Mouse (Mus musculus) hindbrain, embryonic 16.5 days (tissue): ENCODE results near the gene Mlph. TPM values are rescaled to one million over a fixed set of nuclear protein-coding genes. Genes with fewer than 3 reads are reported as not detected.
A peak's percentile ranks its signal among the peaks of the same experiment; 100 is the strongest.

Experiments used
- ATAC-seq: fragments of 200-750 bp; cut with Nextera tagmentation; 2 replicates; pipeline ENCODE4 v1.8.0; 2017; ENCODE audit warnings: moderate TSS enrichment, moderate library complexity
- H3K27ac ChIP-seq: fragments of 300-500 bp; sonication (generic); 2 replicates; pipeline ENCODE4 v1.5.1; 2014; ENCODE audit warnings: low read depth, mild to moderate bottlenecking, control low read depth, low read length, moderate library complexity
- H3K27me3 ChIP-seq: fragments of 300-500 bp; sonication (generic); replicated peaks from 2 replicates; pipeline ENCODE4 v1.6.1; 2014; ENCODE audit warnings: low read length; ENCODE audit not compliant: control insufficient read depth, insufficient read depth
- H3K36me3 ChIP-seq: fragments of 300-500 bp; sonication (generic); 2 replicates; pipeline ENCODE4 v1.6.1; 2014; ENCODE audit warnings: mild to moderate bottlenecking, low read length, moderate library complexity, mixed read lengths; ENCODE audit not compliant: control insufficient read depth, insufficient read depth
- H3K4me1 ChIP-seq: fragments of 300-500 bp; sonication (generic); 2 replicates; pipeline ENCODE4 v1.6.1; 2014; ENCODE audit warnings: low read depth, low read length; ENCODE audit not compliant: control insufficient read depth, insufficient read depth
- H3K4me2 ChIP-seq: fragments of 300-500 bp; sonication (generic); 2 replicates; pipeline ENCODE4 v1.6.1; 2014; ENCODE audit warnings: mild to moderate bottlenecking, low read length, control low read depth, moderate library complexity
- H3K4me3 ChIP-seq: fragments of 300-500 bp; sonication (generic); 2 replicates; pipeline ENCODE4 v1.5.1; 2014; ENCODE audit warnings: mild to moderate bottlenecking, low read length, control low read depth, moderate library complexity
- H3K9ac ChIP-seq: fragments of 300-500 bp; sonication (generic); 2 replicates; pipeline ENCODE4 v1.6.1; 2014; ENCODE audit warnings: low read depth, mild to moderate bottlenecking, control low read depth, low read length, moderate library complexity
- H3K9me3 ChIP-seq: fragments of 300-500 bp; sonication (generic); 2 replicates; pipeline ENCODE4 v1.6.1; 2014; ENCODE audit warnings: mild to moderate bottlenecking, low read length, moderate library complexity; ENCODE audit not compliant: control insufficient read depth
- WGBS: fragments of 180-500 bp; shearing (Covaris S2); extraction: QIAGEN DNeasy Blood & Tissue Kit; methylation state at CpG from one replicate; pipeline ENCODE4 v1.1.7; 2014; 5-methylcytosine and 5-hydroxymethylcytosine counted together
- polyA plus RNA-seq: library from polyadenylated mRNA; unstranded; fragments of >200 nt; fragmentation: Nextera tagmentation; extraction: Ambion mirVana; gene quantifications from 2 replicates; pipeline ENCODE4 v1.2.1, GENCODE M21; 2015

Mlph gene
- polyA plus RNA-seq, 1 experiment from 2014 or later: 0.18 TPM

- Histone ChIP-seq H3K27me3 (no peaks in the 10 kb centered on the region), H3K27ac (no peak overlapping the region), H3K4me2 (no peak overlapping the region), H3K4me1 (peaks cover 2% of the 10 kb centered on the region), H3K36me3 (no peaks in the 10 kb centered on the region), H3K4me3 (no peak overlapping the region), H3K9me3 (no peaks in the 10 kb centered on the region), H3K9ac (no peak overlapping the region)
- WGBS: 85% methylated on average over 4 of the region's 4 CpGs
- ATAC-seq: no peak
These were observed 18.6 kb upstream of the Mlph start for GRCm38 (mm10) chr1:90896281-90896680.

DNA sequence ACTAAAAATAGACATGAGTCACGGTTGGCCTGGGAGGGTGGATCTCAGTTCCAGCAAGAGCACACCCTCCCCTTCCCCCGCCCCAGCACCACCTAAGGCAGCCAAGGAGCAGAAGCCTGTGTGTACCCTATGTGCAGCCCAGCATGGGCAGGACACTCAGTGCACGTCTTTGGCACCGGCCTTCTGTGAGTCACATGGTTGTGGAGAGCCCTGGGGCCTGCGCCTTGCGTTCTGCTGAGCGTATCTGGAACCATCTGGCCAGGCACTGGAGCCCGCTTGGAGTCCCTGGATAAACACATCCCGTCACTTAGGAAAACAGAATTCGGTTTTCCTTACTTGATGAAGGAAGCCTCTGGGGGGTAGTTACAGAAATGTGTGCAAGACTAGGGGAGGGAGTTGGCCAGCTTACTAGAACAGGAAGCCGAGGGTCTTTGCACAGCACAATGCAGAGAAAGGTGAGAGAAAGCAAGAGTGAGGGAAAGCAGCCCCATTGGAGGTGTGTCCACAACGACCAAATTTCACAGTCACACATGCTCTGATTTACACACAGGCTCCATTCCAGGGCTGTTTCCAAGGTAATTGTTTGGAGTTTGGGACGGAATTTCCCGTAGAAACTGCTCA lies 18.0 kb upstream of the Mlph start:
- peak; percentile 93 for ATAC-seq
- Histone ChIP-seq H3K4me1 (peaks cover 2% of the 10 kb centered on the region), H3K9ac (no peak overlapping the region), H3K27me3 (no peaks in the 10 kb centered on the region), H3K27ac (peak overlapping the region; percentile 4; the same call in 1 of the 2 replicates), H3K9me3 (no peaks in the 10 kb centered on the region), H3K4me3 (no peak overlapping the region), H3K4me2 (no peak overlapping the region), H3K36me3 (no peaks in the 10 kb centered on the region)
- WGBS: 39% methylated on average over 14 of the region's 14 CpGs

GRCm38 (mm10) chr1:90898012-90898411 lies 16.9 kb upstream of the Mlph start:
- Histone ChIP-seq H3K27ac (no peak overlapping the region), H3K36me3 (no peaks in the 10 kb centered on the region), H3K4me2 (no peak overlapping the region), H3K9me3 (no peaks in the 10 kb centered on the region), H3K4me1 (peaks cover 2% of the 10 kb centered on the region), H3K4me3 (no peak overlapping the region), H3K9ac (no peak overlapping the region), H3K27me3 (no peaks in the 10 kb centered on the region)
- WGBS: 65% methylated on average over 1 of the region's 1 CpGs
- ATAC-seq: no peak

GRCm38 (mm10) chr1:90899816-90900215 lies 15.1 kb upstream of the Mlph start:
- ATAC-seq: no peak
- no peaks in the 10 kb centered on the region for H3K36me3 ChIP-seq
- no peak overlapping the region for H3K9ac ChIP-seq
- WGBS: 86% methylated on average over 5 of the region's 5 CpGs
- no peak overlapping the region for H3K4me3 ChIP-seq
- no peak overlapping the region for H3K27ac ChIP-seq
- no peaks in the 10 kb centered on the region for H3K27me3 ChIP-seq
- no peaks in the 10 kb centered on the region for H3K9me3 ChIP-seq
- H3K4me1 ChIP-seq: peaks cover 5% of the 10 kb centered on the region
- no peak overlapping the region for H3K4me2 ChIP-seq

- H3K4me3 ChIP-seq: no peak overlapping the region
- H3K4me2 ChIP-seq: no peak overlapping the region
- no peak overlapping the region for H3K27ac ChIP-seq
- H3K9ac ChIP-seq: no peak overlapping the region
- H3K36me3 ChIP-seq: no peaks in the 10 kb centered on the region
- WGBS: 90% methylated on average over 6 of the region's 6 CpGs
- no peak for ATAC-seq
- H3K9me3 ChIP-seq: no peaks in the 10 kb centered on the region
- H3K27me3 ChIP-seq: no peaks in the 10 kb centered on the region
- H3K4me1 ChIP-seq: peaks cover 5% of the 10 kb centered on the region
These were observed 14.5 kb upstream of the Mlph start for GRCm38 (mm10) chr1:90900406-90900805.

GRCm38 (mm10) chr1:90901246-90901645 lies 13.6 kb upstream of the Mlph start:
- H3K27me3 ChIP-seq: no peaks in the 10 kb centered on the region
- no peak overlapping the region for H3K9ac ChIP-seq
- H3K9me3 ChIP-seq: no peaks in the 10 kb centered on the region
- no peaks in the 10 kb centered on the region for H3K36me3 ChIP-seq
- WGBS: 53% methylated on average over 4 of the region's 4 CpGs
- no peak for ATAC-seq
- no peak overlapping the region for H3K4me3 ChIP-seq
- H3K4me2 ChIP-seq: no peak overlapping the region
- no peak overlapping the region for H3K27ac ChIP-seq
- peaks cover 5% of the 10 kb centered on the region for H3K4me1 ChIP-seq

DNA sequence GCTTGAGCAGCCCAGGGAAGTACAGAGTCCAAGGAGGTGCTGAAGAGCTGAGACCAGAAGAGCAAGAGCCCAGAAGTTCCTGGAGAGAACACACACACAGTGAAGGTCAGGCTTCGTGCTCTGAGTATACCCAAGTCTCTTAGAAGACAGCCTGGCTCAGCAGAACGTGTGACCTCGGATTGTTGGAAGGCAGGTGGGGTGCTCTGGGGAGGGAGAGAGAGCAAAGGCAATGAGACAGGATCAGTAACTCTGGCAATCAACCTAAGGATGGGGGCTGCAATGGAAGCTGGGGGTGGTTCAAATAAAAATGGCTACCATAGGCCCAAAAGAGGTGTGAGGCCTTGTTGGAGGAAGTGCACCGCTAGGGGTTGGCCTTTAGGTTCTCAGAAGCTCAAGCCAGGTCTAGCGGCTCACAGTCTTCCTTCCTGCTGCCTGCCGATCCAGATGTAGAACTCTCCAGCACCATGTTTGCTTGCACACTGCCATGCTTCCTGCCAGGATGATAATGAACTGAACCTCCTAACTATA lies 13.1 kb upstream of the Mlph start:
- Histone ChIP-seq H3K27ac (no peak overlapping the region), H3K9me3 (no peaks in the 10 kb centered on the region), H3K9ac (no peak overlapping the region), H3K27me3 (no peaks in the 10 kb centered on the region), H3K36me3 (no peaks in the 10 kb centered on the region), H3K4me2 (no peak overlapping the region), H3K4me1 (peaks cover 5% of the 10 kb centered on the region), H3K4me3 (no peak overlapping the region)
- 83% methylated on average over 6 of the region's 6 CpGs for WGBS
- no peak for ATAC-seq

GRCm38 (mm10) chr1:90902751-90903150 lies 12.1 kb upstream of the Mlph start:
- H3K9me3 ChIP-seq: no peaks in the 10 kb centered on the region
- H3K36me3 ChIP-seq: no peaks in the 10 kb centered on the region
- H3K27me3 ChIP-seq: no peaks in the 10 kb centered on the region
- WGBS: 82% methylated on average over 3 of the region's 3 CpGs
- no peak for ATAC-seq
- no peak overlapping the region for H3K4me2 ChIP-seq
- no peak overlapping the region for H3K4me3 ChIP-seq
- 0 out of 2 replicates have a peak, but pooled peaks cover 2% of the 10 kb centered on the region for H3K4me1 ChIP-seq
- H3K27ac ChIP-seq: no peak overlapping the region
- no peak overlapping the region for H3K9ac ChIP-seq

DNA sequence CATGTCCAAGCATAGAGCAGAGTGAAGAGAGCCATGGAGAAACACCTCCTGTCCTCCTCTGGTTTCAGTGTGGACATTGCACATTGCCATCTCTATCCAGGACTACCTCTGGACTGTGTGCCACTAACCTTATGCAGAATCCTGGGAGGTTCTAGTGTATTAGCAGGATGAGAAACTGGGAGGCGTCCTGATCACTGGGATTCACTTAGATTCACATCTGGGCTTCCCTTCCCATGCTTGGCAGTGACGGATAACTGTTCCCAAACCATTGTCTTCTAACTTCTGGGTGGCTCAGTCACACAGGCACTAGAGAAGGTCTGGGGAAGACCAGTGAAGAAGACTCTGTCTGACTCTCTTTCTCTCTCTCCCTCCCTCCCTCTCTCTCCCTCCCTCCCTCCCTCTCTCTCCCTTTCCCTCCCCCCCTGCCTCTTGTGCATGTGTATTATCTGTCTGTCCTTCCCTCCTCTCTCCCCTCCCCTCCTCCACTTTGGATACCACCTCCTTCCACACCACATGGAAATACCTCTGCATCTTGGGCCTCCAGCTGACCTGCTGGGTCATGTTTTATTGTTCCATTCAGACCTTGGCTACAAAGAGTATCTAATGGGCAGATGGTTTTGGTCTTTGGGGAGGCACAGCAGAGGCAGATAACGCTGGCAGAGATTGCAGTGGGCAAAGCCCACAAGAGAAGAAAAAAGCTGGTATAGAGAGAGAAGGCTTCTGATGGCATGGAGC lies 11.5 kb upstream of the Mlph start:
- H3K9ac ChIP-seq: no peak overlapping the region
- 0 out of 2 replicates have a peak, but pooled peaks cover 2% of the 10 kb centered on the region for H3K4me1 ChIP-seq
- no peaks in the 10 kb centered on the region for H3K36me3 ChIP-seq
- H3K4me3 ChIP-seq: no peak overlapping the region
- ATAC-seq: no peak
- H3K27ac ChIP-seq: peak overlapping the region; percentile 24; the same call in 1 of the 2 replicates
- H3K9me3 ChIP-seq: no peaks in the 10 kb centered on the region
- H3K4me2 ChIP-seq: no peak overlapping the region
- 32% methylated on average over 3 of the region's 3 CpGs for WGBS
- no peaks in the 10 kb centered on the region for H3K27me3 ChIP-seq
